Mouse (Mus musculus): Measurements from ENCODE around the gene Rgs17.

GRCm38 (mm10) chr10:5867981-5868552, 54.1 kb downstream of the Rgs17 start:
- TF ChIP-seq CTCF (IDR thresholded peaks at IDR 0.05) (no peak), EP300 (IDR thresholded peaks at IDR 0.05; ENCODE audit: insufficient read depth, low read depth, low read length) (no peak), POLR2A (IDR thresholded peaks at IDR 0.05; ENCODE audit: insufficient read depth, low read depth, low read length) (no peak)

Data from heart, adult 2 months (tissue).